Mouse (Mus musculus) left cerebral cortex, postnatal 10 days (tissue): Measurements from ENCODE around the gene Fnip1. TPM values are rescaled to one million over a fixed set of nuclear protein-coding genes. Genes with fewer than 3 reads are reported as not detected.
"Not testable (repeated sequence)": the region's sequence is repeated elsewhere in the genome, so short reads cannot be mapped to it uniquely, and the experiment has no call there.

Experiments
- DNase-seq, 2 experiments: peaks; one replicate each; pipeline ENCODE4 v3.0.0; 2021 to 2022; ENCODE audit warnings: low spot score in 2 of 2, mixed read lengths in 1 of 2; ENCODE audit errors: extremely low spot score in 1 of 2
- intact Hi-C: fragments of 180-260 bp; cut with DNase I; formaldehyde crosslinking; loops from one replicate; pipeline ENCODE4 v1.15.1; 2025
- total RNA-seq, 2 experiments: library from RNA; stranded (reverse); gene quantifications; 2 replicates each; pipeline ENCODE4 v1.2.3; 2021

Fnip1 gene
- total RNA-seq, 2 experiments from 2014 or later: 23.0 to 23.6 TPM

DNA sequence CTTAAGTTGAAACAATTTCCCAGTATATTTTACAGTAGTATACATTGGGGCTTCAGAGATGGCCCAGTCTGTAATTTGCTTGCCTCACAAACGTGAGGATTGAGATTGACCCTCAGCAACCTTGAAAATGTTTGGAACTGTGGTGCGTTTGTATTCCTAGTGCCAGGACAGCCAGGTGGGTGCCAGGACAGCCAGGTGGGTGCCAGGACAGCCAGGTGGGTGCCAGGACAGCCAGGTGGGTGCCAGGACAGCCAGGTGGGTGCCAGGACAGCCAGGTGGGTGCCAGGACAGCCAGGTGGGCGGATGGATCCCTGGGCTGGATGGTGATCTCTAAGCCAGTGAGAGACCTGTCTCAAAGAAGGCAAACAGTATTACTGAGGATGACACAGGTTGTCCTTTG lies 12.8 kb downstream of the Fnip1 start:
- DNase-seq, intact Hi-C loops: not testable (repeated sequence)

- DNase-seq: no peak
- intact Hi-C loops: no loop called here
Observed at GRCm38 (mm10) chr11:54454516-54454915, 16.5 kb downstream of the Fnip1 start.

- no peak for DNase-seq
- intact Hi-C loops: no loop called here
Observed at GRCm38 (mm10) chr11:54456875-54457274, 18.9 kb downstream of the Fnip1 start.

- intact Hi-C loops: no loop called here
- no peak for DNase-seq
Observed at GRCm38 (mm10) chr11:54458168-54458567, 20.2 kb downstream of the Fnip1 start.

DNA sequence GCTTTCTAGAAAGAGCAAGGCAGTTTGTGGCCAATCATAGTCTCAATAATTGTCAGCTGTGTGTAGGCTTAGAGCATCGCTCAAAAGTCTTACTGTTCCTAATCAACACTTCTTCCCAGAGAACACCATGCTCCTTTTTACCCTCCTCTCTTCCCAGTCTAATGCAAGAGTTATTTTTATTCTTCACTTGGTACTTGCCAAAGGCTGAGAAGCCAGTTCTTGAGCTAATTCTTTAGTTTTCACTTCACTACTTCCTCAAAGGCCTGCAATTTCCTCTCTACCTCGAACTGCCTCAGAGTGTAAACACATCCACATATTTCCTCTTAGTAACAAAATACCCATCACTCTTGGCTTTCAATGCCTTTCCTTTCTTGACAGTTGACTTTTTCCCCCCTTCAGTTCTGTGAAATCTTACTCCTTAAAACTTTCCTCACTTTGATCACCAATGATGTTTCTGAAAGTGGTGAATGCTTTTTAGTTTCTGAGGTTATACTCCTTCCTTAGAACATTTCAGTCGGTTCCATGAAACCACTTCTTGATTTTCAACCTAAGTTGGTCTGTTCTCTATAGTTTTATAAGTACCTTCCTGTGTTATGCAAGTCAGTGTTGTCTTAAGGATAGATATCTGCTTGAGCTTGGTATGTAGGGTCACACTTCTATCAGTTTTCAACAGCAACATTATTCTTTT lies 26.7 kb downstream of the Fnip1 start:
- DNase-seq: peak in 1 of 2 experiments; percentile 1
- intact Hi-C loops: no loop called here

DNA sequence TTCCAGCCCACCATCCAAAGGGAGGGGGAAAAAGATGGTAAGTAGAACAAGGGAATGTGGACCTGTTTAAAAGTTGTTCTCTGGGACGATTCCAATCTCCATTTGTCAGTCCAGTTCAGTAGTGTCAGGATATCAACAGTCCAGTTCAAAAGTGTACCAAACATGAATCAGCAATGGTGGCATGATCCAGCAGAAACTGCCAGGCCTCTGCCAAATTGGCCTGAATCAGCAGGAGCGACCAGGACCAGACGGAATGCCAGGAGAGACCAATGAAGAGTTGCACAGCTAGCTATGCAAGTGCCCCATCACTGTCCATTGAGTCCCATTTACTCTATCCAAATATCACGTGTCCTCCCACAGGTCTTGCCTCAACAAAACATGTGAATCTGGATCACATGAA lies 34.2 kb downstream of the Fnip1 start:
- DNase-seq: no peak
- intact Hi-C loops: no loop called here

DNA sequence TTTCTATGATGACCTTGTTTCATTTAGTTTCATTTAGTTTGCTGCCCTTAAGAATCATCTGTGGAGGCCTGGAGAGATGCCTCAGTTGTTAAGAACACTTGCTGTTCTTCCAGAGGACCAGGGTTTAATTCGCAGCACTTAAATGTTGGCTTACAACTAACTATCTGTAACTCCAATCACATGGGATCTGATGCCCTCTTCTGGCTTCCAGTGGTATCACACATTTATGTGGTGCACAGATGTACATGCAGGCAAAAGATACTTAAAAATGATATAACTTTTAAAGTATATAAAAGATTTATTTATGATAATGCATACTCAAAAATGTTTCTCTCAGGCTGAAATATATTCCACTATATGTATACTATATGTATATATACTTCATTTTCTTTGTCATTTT lies 40.4 kb downstream of the Fnip1 start:
- DNase-seq: no peak
- intact Hi-C loops: no loop called here

DNA sequence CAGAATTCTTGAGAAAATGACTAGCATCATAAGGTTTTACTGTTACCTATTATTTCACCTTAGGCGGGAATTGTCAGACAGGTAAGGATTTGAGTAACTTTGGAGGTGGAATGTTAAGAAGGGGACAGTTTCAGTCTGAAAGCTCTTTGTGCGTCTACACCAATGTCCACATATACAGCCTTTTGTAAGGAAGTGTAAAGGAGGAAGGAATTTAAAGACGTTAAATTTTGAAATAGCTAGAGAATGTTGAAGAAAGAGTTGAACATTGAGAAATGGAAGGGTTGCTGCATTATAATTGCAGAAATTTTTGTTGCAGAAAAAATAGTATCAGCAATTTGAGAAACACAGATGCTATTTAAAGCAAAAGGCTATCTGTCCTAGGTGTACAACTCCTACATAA lies 48.0 kb downstream of the Fnip1 start:
- intact Hi-C loops: no loop called here
- no peak for DNase-seq

DNA sequence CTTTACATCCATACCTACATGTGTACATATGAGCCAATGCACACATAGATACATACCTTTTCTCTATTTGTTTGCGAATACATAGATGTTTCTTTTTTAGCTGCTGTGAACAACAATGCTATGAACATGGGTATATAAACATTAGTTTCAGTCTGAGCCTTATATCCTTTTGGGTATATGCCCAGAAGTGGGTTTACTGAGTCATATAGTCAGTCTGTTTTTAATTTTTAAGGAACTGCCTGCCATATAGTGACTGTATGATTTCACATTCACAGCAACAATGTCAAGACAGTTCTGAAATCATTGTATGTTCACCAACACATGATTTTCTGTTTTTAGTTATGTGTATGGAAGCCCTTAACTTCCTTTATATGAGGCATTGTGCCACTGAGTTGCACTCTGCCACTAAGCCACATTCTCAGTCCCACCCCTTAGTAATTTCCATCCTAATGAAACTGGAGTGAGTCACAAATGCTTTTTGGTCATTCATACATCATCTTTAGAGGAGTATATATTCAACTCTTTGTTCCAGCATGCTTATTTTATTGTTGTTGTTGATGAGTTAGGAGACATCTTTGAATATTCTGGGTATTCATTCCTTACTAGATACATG lies 54.1 kb downstream of the Fnip1 start:
- intact Hi-C loops: no loop called here
- no peak for DNase-seq

DNA sequence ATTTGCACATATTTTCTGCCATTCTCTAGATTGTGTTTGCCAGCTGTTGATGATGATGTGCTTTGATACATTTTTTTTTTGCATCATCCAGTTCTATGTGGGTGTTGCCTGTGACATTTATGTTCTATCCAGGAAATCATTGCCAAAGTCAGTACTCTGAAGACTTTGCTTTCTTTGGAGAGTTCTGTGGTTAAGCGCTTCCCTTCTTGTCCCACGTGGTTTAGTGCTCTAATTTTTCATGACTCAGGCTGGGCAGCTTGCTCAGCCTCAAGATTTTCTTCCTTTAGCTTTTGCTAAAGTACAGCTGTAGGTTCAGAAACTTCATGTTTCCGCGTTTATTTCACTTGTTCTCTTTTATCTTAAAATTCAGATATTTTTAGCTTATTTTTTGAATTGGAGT lies 54.6 kb downstream of the Fnip1 start:
- intact Hi-C loops: no loop called here
- no peak for DNase-seq

DNA sequence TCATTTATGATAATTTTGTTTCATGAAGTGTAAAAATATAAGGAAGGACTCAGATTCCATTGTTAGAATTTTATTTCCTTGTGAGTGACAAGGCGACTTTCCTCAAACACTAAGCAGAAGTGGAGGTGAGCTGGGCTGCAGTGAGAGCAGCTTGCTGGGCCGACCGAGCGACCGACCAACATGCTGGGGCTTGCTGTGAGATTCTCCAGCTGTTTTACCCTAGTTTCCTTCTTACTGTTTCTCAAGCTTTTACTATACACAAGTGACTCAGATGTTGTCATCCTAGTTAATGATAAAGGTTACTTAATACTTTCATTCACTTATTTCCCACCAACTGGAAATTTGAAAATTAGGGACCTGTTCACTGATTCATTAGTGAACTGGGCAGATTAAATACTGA lies 61.8 kb downstream of the Fnip1 start:
- intact Hi-C loops: no loop called here
- no peak for DNase-seq

DNA sequence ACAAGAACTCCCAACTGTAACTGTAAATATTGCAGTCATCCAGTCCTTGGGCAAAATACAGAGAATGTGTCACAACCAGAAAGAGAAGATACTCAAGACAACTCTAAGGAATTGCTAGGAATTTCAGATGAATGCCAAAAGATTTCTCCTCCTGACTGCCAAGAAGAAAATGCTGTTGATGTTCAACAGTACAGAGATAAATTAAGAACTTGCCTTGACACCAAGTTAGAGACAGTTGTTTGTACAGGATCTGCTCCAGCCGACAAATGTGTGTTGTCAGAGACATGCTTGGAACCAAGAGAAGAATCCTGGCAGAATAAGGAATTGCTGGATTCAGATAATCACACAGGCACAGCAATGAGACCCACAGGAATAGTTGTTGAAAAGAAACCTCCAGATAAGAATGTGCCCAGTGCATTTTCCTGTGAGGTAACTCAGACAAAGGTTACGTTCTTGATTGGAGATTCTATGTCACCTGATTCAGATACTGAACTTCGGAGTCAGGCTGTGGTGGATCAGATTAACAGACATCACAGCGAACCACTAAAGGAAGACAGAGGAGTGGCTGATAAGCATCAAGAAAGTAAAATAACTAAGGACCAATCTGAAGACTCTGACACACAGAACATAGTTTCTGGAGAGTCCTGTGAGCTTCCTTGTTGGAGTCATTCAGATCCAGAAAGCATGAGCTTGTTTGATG lies 64.7 kb downstream of the Fnip1 start:
- peak in 1 of 2 experiments; percentile 22 for DNase-seq
- intact Hi-C loops: no loop called here

- intact Hi-C loops: no loop called here
- DNase-seq: no peak
Observed at GRCm38 (mm10) chr11:54513584-54513983, 75.6 kb downstream of the Fnip1 start.

GRCm38 (mm10) chr11:54521927-54522528 lies 84.0 kb downstream of the Fnip1 start:
- no peak for DNase-seq
- intact Hi-C loops: loop anchor here (5.0 kb wide), 1 partner anchor 80 kb away; no protein-coding TSS in a partner anchor

- intact Hi-C loops: loop anchor here (5.0 kb wide), 1 partner anchor 80 kb away; no protein-coding TSS in a partner anchor
- DNase-seq: peak; percentile 97 to 98
Observed at GRCm38 (mm10) chr11:54522529-54523430, 84.8 kb downstream of the Fnip1 start, which contains the start of gene Rapgef6. Rapgef6 (plus strand) TSS chr11:54522847.

DNA sequence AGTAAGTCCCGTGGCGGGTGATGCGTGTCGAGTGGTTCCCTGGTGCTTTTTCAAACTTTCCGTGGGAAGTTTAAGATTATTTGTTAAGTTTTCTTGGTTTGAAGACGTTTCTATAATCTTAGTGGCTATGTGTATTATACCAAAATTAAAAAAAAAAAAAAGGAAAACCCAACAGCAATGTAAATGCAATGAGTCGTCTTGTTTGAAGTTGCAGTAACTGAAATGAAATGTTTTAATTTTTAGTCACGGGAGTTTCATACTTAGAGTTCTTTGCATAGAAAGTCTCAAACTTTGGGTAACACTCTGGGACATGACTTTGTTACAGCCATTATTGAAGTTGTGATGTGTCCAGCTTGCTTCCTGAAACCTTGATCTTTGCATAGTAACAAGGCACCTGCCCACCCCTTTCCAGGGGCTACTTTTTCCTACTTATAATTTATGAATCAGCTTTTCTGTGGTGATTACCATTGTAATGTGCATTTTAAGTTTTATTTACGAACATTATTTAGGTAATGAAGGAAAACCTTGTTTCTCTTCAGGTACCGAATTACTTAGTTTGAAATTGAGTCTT lies 85.5 kb downstream of the Fnip1 start:
- intact Hi-C loops: loop anchor here (5.0 kb wide), 1 partner anchor 81 kb away; no protein-coding TSS in a partner anchor
- no peak for DNase-seq

DNA sequence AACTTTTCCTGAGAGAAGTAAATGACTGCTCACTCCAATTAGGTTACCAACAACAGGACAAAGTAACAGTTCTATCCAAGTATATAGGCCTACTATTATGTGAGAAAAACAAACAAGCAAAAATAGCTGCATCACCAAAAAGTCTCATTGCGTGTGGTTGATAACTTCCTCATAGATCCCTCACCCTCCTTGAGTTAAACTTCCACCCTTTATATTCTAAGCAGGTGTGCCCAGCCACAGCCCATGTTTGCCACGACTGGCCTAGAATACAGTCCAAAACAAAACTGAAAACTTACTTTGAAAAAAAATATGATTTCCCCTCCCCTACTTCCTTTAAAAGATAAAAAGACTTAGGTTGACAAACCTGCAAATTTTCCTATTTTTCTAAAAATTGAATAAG lies 90.0 kb downstream of the Fnip1 start:
- intact Hi-C loops: no loop called here
- no peak for DNase-seq

- DNase-seq: peak in 1 of 2 experiments; percentile 59
- intact Hi-C loops: no loop called here
Observed at GRCm38 (mm10) chr11:54530391-54530790, 92.4 kb downstream of the Fnip1 start.
